Mouse (Mus musculus) intestine, postnatal 0 days (tissue): ENCODE results near the gene Tha1. TPM values are rescaled to one million over a fixed set of nuclear protein-coding genes. Genes with fewer than 3 reads are reported as not detected.

ENCODE experiments used
- ATAC-seq: fragments of 200-750 bp; cut with Nextera tagmentation; 2 replicates; pipeline ENCODE4 v1.8.0; 2017; ENCODE audit warnings: mild to moderate bottlenecking, moderate TSS enrichment, moderate library complexity
- H3K27ac ChIP-seq: fragments of 300-500 bp; sonication (generic); 2 replicates; pipeline ENCODE4 v1.5.1; 2014; ENCODE audit warnings: mild to moderate bottlenecking, low read depth, low read length, moderate library complexity
- H3K27me3 ChIP-seq: fragments of 300-500 bp; sonication (generic); replicated peaks from 2 replicates; pipeline ENCODE4 v1.6.1; 2014; ENCODE audit warnings: low read length, mixed read lengths; ENCODE audit not compliant: control insufficient read depth, insufficient read depth
- H3K36me3 ChIP-seq: fragments of 300-500 bp; sonication (generic); 2 replicates; pipeline ENCODE4 v1.6.1; 2014; ENCODE audit warnings: mild to moderate bottlenecking, moderate library complexity; ENCODE audit not compliant: control insufficient read depth, insufficient read depth
- H3K4me1 ChIP-seq: fragments of 300-500 bp; sonication (generic); replicated peaks from 2 replicates; pipeline ENCODE4 v1.6.1; 2014; ENCODE audit warnings: antibody characterized with exemption, low read length, mixed read lengths; ENCODE audit not compliant: control insufficient read depth, insufficient read depth
- H3K4me2 ChIP-seq: fragments of 300-500 bp; sonication (generic); replicated peaks from 2 replicates; pipeline ENCODE4 v1.6.1; 2014; ENCODE audit warnings: low read depth, mild to moderate bottlenecking, moderate library complexity
- H3K4me3 ChIP-seq: fragments of 300-500 bp; sonication (generic); 2 replicates; pipeline ENCODE4 v1.5.1; 2014; ENCODE audit warnings: low read depth, low read length
- H3K9ac ChIP-seq: fragments of 300-500 bp; sonication (generic); 2 replicates; pipeline ENCODE4 v1.6.1; 2014; ENCODE audit warnings: mild to moderate bottlenecking, low read depth, low read length
- H3K9me3 ChIP-seq: fragments of 300-500 bp; sonication (generic); 2 replicates; pipeline ENCODE4 v1.6.1; 2016; ENCODE audit warnings: mixed run types; ENCODE audit not compliant: control insufficient read depth
- CTCF ChIP-seq: sonication (generic); IDR thresholded peaks from 2 replicates; pipeline ENCODE4 v1.5.1; 2016; ENCODE audit warnings: low read depth, mild to moderate bottlenecking, control low read depth, antibody characterized with exemption, moderate library complexity
- WGBS: fragments of 180-500 bp; shearing (Covaris S2); extraction: QIAGEN DNeasy Blood & Tissue Kit; methylation state at CpG from one replicate; pipeline ENCODE4 v1.1.7; 2014; 5-methylcytosine and 5-hydroxymethylcytosine counted together
- polyA plus RNA-seq: library from polyadenylated mRNA; unstranded; fragments of >200 nt; fragmentation: Nextera tagmentation; extraction: Ambion mirVana; gene quantifications from 2 replicates; pipeline ENCODE4 v1.2.1, GENCODE M21; 2015

The Tha1 gene
- polyA plus RNA-seq, 1 experiment from 2014 or later: 15.8 TPM

GRCm38 (mm10) chr11:117857462-117857861 lies 15.8 kb downstream of the Tha1 start:
- H3K27me3 ChIP-seq: no peaks in the 10 kb centered on the region
- TF ChIP-seq CTCF: no peak
- H3K9ac ChIP-seq: no peak overlapping the region
- 92% methylated on average over 10 of the region's 10 CpGs for WGBS
- H3K9me3 ChIP-seq: no peaks in the 10 kb centered on the region
- ATAC-seq: no peak
- H3K4me3 ChIP-seq: no peak overlapping the region
- peaks cover 32% of the 10 kb centered on the region for H3K36me3 ChIP-seq
- no peaks in the 10 kb centered on the region for H3K4me1 ChIP-seq
- H3K4me2 ChIP-seq: no peak overlapping the region
- no peak overlapping the region for H3K27ac ChIP-seq

DNA sequence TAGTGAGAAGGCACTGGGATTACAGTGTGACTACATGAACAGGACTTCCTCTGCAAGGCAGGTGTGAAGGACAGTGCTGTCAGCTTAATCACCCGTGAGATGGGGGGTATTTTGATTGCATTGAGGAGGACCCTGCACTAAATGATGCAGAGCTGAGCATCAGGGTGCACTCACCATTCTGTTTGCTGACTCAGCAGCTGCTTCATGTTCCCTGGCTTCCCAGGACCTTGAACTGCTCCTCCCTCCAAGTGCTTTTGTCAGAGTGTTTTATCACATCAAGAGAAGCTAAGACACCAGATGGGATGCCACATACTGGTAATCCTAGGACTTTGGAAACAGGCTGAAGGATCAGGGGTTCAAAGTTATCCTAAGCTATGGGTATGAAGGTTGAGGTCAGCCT lies 17.3 kb downstream of the Tha1 start:
- H3K9ac ChIP-seq: no peak overlapping the region
- H3K27ac ChIP-seq: 0 out of 2 replicates have a peak overlapping the region, but pooled peaks have one; percentile 9
- no peak overlapping the region for H3K4me3 ChIP-seq
- no peaks in the 10 kb centered on the region for H3K4me1 ChIP-seq
- no peak for TF ChIP-seq CTCF
- H3K27me3 ChIP-seq: no peaks in the 10 kb centered on the region
- no peak; the same call in 1 of the 2 replicates for ATAC-seq
- H3K4me2 ChIP-seq: no peak overlapping the region
- peaks cover 42% of the 10 kb centered on the region for H3K36me3 ChIP-seq
- no peaks in the 10 kb centered on the region for H3K9me3 ChIP-seq
- WGBS: 64% methylated on average over 1 of the region's 1 CpGs

GRCm38 (mm10) chr11:117855360-117855759 lies 17.9 kb downstream of the Tha1 start:
- Histone ChIP-seq H3K36me3 (peaks cover 45% of the 10 kb centered on the region), H3K4me2 (no peak overlapping the region), H3K9me3 (no peaks in the 10 kb centered on the region), H3K27ac (no peak overlapping the region), H3K9ac (no peak overlapping the region), H3K27me3 (no peaks in the 10 kb centered on the region), H3K4me1 (no peaks in the 10 kb centered on the region), H3K4me3 (no peak overlapping the region)
- no peak for TF ChIP-seq CTCF
- ATAC-seq: no peak
- 81% methylated on average over 5 of the region's 5 CpGs for WGBS

DNA sequence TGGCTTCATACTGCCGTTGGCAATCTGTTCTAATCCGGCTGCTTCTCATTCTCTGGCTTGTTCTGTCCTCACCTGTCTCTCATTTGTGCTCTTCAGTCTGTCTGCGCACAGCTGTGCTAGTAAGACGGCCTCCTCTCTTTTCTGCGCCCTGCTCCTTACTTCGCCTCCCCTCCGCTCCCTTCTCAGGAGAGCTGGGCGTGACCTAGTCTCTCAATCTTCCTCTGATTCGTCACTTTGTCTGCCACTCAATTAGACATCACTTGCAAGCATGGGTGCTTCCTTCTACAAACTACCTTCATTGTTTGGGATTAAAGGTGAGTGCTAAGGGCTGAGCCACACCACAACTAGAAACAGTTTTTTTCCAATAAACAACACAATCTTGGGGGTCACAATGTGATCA lies 19.0 kb downstream of the Tha1 start:
- Histone ChIP-seq H3K4me3 (no peak overlapping the region), H3K4me2 (no peak overlapping the region), H3K27ac (no peak overlapping the region), H3K9ac (no peak overlapping the region), H3K27me3 (no peaks in the 10 kb centered on the region), H3K9me3 (no peaks in the 10 kb centered on the region), H3K4me1 (peaks cover 5% of the 10 kb centered on the region; the same call in 1 of the 2 replicates), H3K36me3 (peaks cover 45% of the 10 kb centered on the region)
- ATAC-seq: no peak
- 93% methylated on average over 9 of the region's 9 CpGs for WGBS
- no peak for TF ChIP-seq CTCF

DNA sequence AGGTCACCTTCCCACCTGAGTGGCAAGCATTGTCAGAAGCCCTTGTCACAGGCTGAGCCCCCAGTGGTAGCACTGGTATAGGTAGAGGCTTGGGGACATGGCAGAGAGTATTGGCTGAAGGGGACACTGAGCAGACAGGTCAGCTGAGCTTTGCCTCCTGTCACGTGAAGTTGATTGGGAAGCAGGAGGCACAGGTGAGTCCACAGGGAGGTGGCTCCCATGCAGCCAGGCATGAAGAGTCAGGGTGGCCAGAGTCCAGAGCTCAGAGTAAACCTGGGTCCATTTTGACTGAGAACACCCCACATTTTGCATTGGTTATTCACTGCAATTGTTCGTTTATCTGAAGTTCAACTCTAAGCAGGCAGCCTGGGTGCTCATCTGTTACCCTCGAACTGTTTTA lies 20.4 kb downstream of the Tha1 start:
- WGBS: 73% methylated on average over 3 of the region's 3 CpGs

GRCm38 (mm10) chr11:117848985-117849671 lies 24.2 kb downstream of the Tha1 start, which contains the start of gene Birc5:
TSS of gene Birc5 (plus strand) at chr11:117849251.
- Histone ChIP-seq H3K4me2 (peak within 1 kb of the TSS; percentile 91), H3K36me3 (peaks cover 22% of the 10 kb centered on the region), H3K9ac (peak within 1 kb of the TSS; percentile 68), H3K4me1 (peaks cover 5% of the 10 kb centered on the region; the same call in 1 of the 2 replicates), H3K9me3 (no peaks in the 10 kb centered on the region), H3K27me3 (no peaks in the 10 kb centered on the region), H3K27ac (peak within 1 kb of the TSS; percentile 96), H3K4me3 (peak within 1 kb of the TSS; percentile 62)
- 0% methylated on average over 50 of the region's 51 CpGs for WGBS
- no peak for TF ChIP-seq CTCF
- ATAC-seq: peak; percentile 87

More for the DNA sequence above, 20.4 kb downstream of the Tha1 start:
- H3K27ac ChIP-seq: peak overlapping the region; percentile 21; the same call in 1 of the 2 replicates
- H3K4me2 ChIP-seq: no peak overlapping the region
- H3K4me3 ChIP-seq: no peak overlapping the region
- no peaks in the 10 kb centered on the region for H3K9me3 ChIP-seq
- peaks cover 5% of the 10 kb centered on the region; the same call in 1 of the 2 replicates for H3K4me1 ChIP-seq
- no peak for ATAC-seq
- no peaks in the 10 kb centered on the region for H3K27me3 ChIP-seq
- H3K36me3 ChIP-seq: peaks cover 45% of the 10 kb centered on the region
- no peak overlapping the region for H3K9ac ChIP-seq
- no peak for TF ChIP-seq CTCF
